Mouse (Mus musculus): ENCODE results near the gene Zfp386.

DNA sequence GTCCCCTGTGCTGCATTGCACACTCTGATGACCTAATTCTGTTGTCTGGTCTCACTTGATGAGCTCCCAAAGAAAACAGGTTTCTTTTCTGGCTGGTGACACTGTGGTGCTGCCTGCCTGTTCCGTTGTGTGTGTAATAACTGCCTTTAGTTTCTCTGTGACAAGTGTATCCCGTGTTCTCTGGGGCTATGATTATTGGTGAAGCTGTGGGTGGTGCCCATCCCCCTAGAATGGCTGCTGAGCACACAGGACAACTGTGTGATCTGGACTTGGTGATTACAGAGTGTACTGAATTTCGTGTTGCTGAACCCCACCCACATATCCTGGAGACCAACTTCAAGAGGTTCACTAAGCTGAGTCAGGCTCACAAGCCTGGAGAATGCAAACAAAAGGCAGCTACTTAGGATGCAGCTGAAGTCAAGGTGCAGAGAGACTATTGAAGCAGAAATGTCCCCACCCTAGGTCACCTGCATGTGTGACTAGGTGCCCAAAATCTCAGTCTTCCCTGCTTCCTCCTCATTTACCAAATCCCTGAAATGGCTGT, 48.9 kb downstream of the Zfp386 start:
- TF ChIP-seq CTCF (IDR thresholded peaks at IDR 0.05; ENCODE audit: insufficient read depth, low read depth, low read length), result no peak
- no peak for TF ChIP-seq POLR2A (IDR thresholded peaks at IDR 0.05; ENCODE audit: insufficient read depth, low read depth, low read length)

Data from olfactory bulb, adult 2 months (tissue).